Mouse (Mus musculus): ENCODE measurements at regions not wholly inside any gene's neighbourhood (a gene's known extent, or its start where the extent isn't known, plus 50 kb on each side); places are given as distances from the start of the nearest gene placed in this dataset.

DNA sequence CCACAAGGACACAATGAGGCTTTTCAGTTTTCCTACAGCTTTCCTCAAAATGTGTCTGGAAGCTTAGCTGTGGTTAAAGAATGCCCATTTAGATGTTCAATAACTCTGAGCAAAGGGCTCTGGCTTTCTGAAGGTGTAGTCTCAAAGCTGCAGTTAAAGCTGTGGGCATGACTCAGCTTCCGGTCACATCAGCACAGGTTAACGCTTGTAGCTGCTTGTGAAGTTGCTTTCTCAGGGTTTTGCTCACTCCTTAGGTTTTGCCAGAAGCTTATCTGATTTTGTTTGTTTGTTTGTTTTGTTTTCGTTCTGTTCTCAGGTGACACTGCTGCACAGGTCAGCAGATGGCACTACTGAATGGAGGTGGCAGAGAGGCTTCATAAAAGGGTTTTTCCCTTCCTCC lies 444.2 kb downstream of the Ets1 start:
- WGBS = 50% methylated on average over 3 of the region's 3 CpGs
- DNase-seq (ENCODE audit: low spot score) = no peak

DNA sequence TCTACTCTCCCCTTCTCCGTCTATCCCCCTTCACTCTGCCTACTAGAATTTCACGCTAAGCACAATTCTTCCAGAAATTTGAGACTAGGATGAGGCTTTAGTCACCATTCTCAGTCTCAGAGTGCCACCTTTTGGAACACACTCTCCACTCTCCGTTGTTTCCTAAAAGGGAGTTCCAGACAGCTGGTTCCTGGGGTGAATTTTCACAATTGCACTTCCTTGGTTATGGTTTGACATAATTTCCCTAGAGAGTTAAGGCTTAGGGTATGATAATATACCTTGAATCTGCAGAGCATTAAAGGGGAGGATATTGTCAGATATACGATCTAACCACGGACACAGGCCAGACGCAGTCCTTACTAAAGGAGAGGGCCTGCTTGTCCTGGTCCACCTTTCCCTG lies 444.8 kb downstream of the Ets1 start:
- Histone ChIP-seq H3K9ac (replicated peaks; ENCODE audit: low read depth, low read length) (no peak overlapping the region), H3K27ac (ENCODE audit: low read depth) (no peak overlapping the region), H3K36me3 (replicated peaks; ENCODE audit: control insufficient read depth, insufficient read depth, low read length) (no peaks in the 10 kb centered on the region), H3K4me3 (ENCODE audit: low read depth, low read length) (no peak overlapping the region), H3K4me2 (ENCODE audit: low read depth, low read length) (0 out of 2 replicates have a peak overlapping the region, but pooled peaks have one; percentile 17), H3K9me3 (replicated peaks; ENCODE audit: control insufficient read depth, low read length) (no peaks in the 10 kb centered on the region), H3K27me3 (ENCODE audit: control insufficient read depth, insufficient read depth, low read length) (no peaks in the 10 kb centered on the region), H3K4me1 (ENCODE audit: control insufficient read depth, insufficient read depth) (no peaks in the 10 kb centered on the region)
- ATAC-seq (ENCODE audit: insufficient read depth, low read depth) (peak; percentile 49; the same call in 1 of the 2 replicates), DNase-seq (ENCODE audit: low spot score) (peak; percentile 36)
- TF ChIP-seq CTCF (IDR thresholded peaks at IDR 0.05; ENCODE audit: low read depth) (peak; percentile 60), EP300 (IDR thresholded peaks at IDR 0.05; ENCODE audit: low read depth) (no peak)
- 50% methylated on average over 6 of the region's 6 CpGs for WGBS

More for the DNA sequence above, 444.2 kb downstream of the Ets1 start:
- no peak for ATAC-seq (ENCODE audit: insufficient read depth, low read depth)
- H3K27me3 ChIP-seq (ENCODE audit: control insufficient read depth, insufficient read depth, low read length) = no peaks in the 10 kb centered on the region
- no peaks in the 10 kb centered on the region for H3K9me3 ChIP-seq (replicated peaks; ENCODE audit: control insufficient read depth, low read length)
- H3K9ac ChIP-seq (replicated peaks; ENCODE audit: low read depth, low read length) = no peak overlapping the region
- no peak overlapping the region for H3K27ac ChIP-seq (ENCODE audit: low read depth)
- 0 out of 2 replicates have a peak overlapping the region, but pooled peaks have one; percentile 17 for H3K4me2 ChIP-seq (ENCODE audit: low read depth, low read length)
- TF ChIP-seq CTCF (IDR thresholded peaks at IDR 0.05; ENCODE audit: low read depth) (no peak), EP300 (IDR thresholded peaks at IDR 0.05; ENCODE audit: low read depth) (no peak)
- H3K36me3 ChIP-seq (replicated peaks; ENCODE audit: control insufficient read depth, insufficient read depth, low read length) = no peaks in the 10 kb centered on the region
- H3K4me1 ChIP-seq (ENCODE audit: control insufficient read depth, insufficient read depth) = no peaks in the 10 kb centered on the region
- no peak overlapping the region for H3K4me3 ChIP-seq (ENCODE audit: low read depth, low read length)

- Histone ChIP-seq H3K9me3 (replicated peaks; ENCODE audit: control insufficient read depth, low read length) (no peaks in the 10 kb centered on the region), H3K27me3 (ENCODE audit: control insufficient read depth, insufficient read depth, low read length) (no peaks in the 10 kb centered on the region), H3K4me3 (ENCODE audit: low read depth, low read length) (no peak overlapping the region), H3K27ac (ENCODE audit: low read depth) (no peak overlapping the region), H3K4me2 (ENCODE audit: low read depth, low read length) (no peak overlapping the region), H3K9ac (replicated peaks; ENCODE audit: low read depth, low read length) (no peak overlapping the region), H3K36me3 (replicated peaks; ENCODE audit: control insufficient read depth, insufficient read depth, low read length) (no peaks in the 10 kb centered on the region), H3K4me1 (ENCODE audit: control insufficient read depth, insufficient read depth) (no peaks in the 10 kb centered on the region)
- ATAC-seq (ENCODE audit: insufficient read depth, low read depth) (no peak), DNase-seq (ENCODE audit: low spot score) (no peak)
- 67% methylated on average over 3 of the region's 3 CpGs for WGBS
- TF ChIP-seq CTCF (IDR thresholded peaks at IDR 0.05; ENCODE audit: low read depth) = no peak
- no peak for TF ChIP-seq EP300 (IDR thresholded peaks at IDR 0.05; ENCODE audit: low read depth)
Observed at GRCm38 (mm10) chr9:33089977-33090376, 454.0 kb downstream of the Ets1 start.

GRCm38 (mm10) chr9:33091664-33092063 lies 455.6 kb downstream of the Ets1 start:
- no peak for DNase-seq (ENCODE audit: low spot score)
- TF ChIP-seq CTCF (IDR thresholded peaks at IDR 0.05; ENCODE audit: low read depth) = no peak
- TF ChIP-seq EP300 (IDR thresholded peaks at IDR 0.05; ENCODE audit: low read depth) = no peak
- Histone ChIP-seq H3K9ac (replicated peaks; ENCODE audit: low read depth, low read length) (no peak overlapping the region), H3K4me1 (ENCODE audit: control insufficient read depth, insufficient read depth) (no peaks in the 10 kb centered on the region), H3K4me3 (ENCODE audit: low read depth, low read length) (no peak overlapping the region), H3K36me3 (replicated peaks; ENCODE audit: control insufficient read depth, insufficient read depth, low read length) (no peaks in the 10 kb centered on the region), H3K9me3 (replicated peaks; ENCODE audit: control insufficient read depth, low read length) (no peaks in the 10 kb centered on the region), H3K4me2 (ENCODE audit: low read depth, low read length) (no peak overlapping the region), H3K27ac (ENCODE audit: low read depth) (no peak overlapping the region), H3K27me3 (ENCODE audit: control insufficient read depth, insufficient read depth, low read length) (no peaks in the 10 kb centered on the region)
- ATAC-seq (ENCODE audit: insufficient read depth, low read depth) = no peak
- WGBS = 57% methylated on average over 3 of the region's 3 CpGs

DNA sequence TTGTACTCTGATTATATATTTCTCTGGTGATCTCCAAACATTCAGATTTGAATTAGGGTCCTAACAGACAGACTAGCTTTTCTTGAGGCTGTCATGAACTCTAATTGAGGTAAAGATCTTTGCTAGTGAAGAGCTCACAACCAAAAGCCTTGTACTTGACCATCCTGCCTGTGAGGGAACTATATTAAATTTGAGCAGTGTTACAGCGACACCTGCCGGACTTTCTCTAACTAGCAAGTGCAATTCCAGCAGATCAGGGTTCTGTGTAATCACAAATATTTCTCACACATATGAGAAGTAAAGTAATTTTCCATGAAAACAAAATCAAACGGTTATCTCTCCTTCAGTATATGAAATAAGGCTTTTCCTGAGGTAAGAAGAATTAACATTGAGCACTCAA lies 459.6 kb downstream of the Ets1 start:
- DNase-seq (ENCODE audit: low spot score) (peak; percentile 68), ATAC-seq (ENCODE audit: insufficient read depth, low read depth) (no peak)
- Histone ChIP-seq H3K27me3 (ENCODE audit: control insufficient read depth, insufficient read depth, low read length) (no peaks in the 10 kb centered on the region), H3K4me1 (ENCODE audit: control insufficient read depth, insufficient read depth) (0 out of 2 replicates have a peak, but pooled peaks cover under 1% of the 10 kb centered on the region), H3K4me2 (ENCODE audit: low read depth, low read length) (no peak overlapping the region), H3K9ac (replicated peaks; ENCODE audit: low read depth, low read length) (no peak overlapping the region), H3K9me3 (replicated peaks; ENCODE audit: control insufficient read depth, low read length) (no peaks in the 10 kb centered on the region), H3K4me3 (ENCODE audit: low read depth, low read length) (no peak overlapping the region), H3K36me3 (replicated peaks; ENCODE audit: control insufficient read depth, insufficient read depth, low read length) (no peaks in the 10 kb centered on the region), H3K27ac (ENCODE audit: low read depth) (no peak overlapping the region)
- WGBS = 2% methylated on average over 3 of the region's 3 CpGs
- no peak for TF ChIP-seq EP300 (IDR thresholded peaks at IDR 0.05; ENCODE audit: low read depth)
- peak; percentile 73 for TF ChIP-seq CTCF (IDR thresholded peaks at IDR 0.05; ENCODE audit: low read depth)

DNA sequence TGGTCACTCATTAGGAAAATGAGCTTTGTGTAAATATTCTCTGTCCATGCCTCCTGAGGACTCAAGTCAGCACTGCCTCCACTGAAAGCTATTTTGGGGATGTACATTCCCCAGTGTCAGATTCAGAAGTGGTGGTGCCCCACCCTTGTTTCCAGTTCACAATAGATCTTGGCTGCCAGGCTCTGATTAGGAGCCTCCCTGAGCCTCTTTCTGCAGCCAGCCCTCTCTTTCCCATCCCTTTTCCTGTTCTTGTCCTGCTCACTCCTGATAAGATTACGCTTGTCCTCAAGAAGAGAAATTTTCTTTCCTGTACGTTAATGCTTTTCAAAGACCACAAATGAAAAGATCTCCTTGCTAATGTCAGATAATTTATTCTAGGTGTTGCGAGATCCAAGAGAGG lies 465.2 kb downstream of the Ets1 start:
- Histone ChIP-seq H3K27me3 (ENCODE audit: control insufficient read depth, insufficient read depth, low read length) (no peaks in the 10 kb centered on the region), H3K27ac (ENCODE audit: low read depth) (peak overlapping the region; percentile 46; the same call in 1 of the 2 replicates), H3K36me3 (replicated peaks; ENCODE audit: control insufficient read depth, insufficient read depth, low read length) (no peaks in the 10 kb centered on the region), H3K4me1 (ENCODE audit: control insufficient read depth, insufficient read depth) (peaks cover 14% of the 10 kb centered on the region; the same call in 1 of the 2 replicates), H3K9me3 (replicated peaks; ENCODE audit: control insufficient read depth, low read length) (no peaks in the 10 kb centered on the region), H3K9ac (replicated peaks; ENCODE audit: low read depth, low read length) (no peak overlapping the region), H3K4me2 (ENCODE audit: low read depth, low read length) (no peak overlapping the region), H3K4me3 (ENCODE audit: low read depth, low read length) (no peak overlapping the region)
- 19% methylated on average over 3 of the region's 3 CpGs for WGBS
- DNase-seq (ENCODE audit: low spot score) (peak; percentile 37), ATAC-seq (ENCODE audit: insufficient read depth, low read depth) (peak; percentile 60)
- TF ChIP-seq CTCF (IDR thresholded peaks at IDR 0.05; ENCODE audit: low read depth) = no peak
- no peak; the same call in 1 of the 2 replicates for TF ChIP-seq EP300 (IDR thresholded peaks at IDR 0.05; ENCODE audit: low read depth)
